Mouse (Mus musculus) embryonic fibroblast, embryonic 13.5 days (primary cell): ENCODE data around the gene Mrpl48. TPM values are rescaled to one million over a fixed set of nuclear protein-coding genes. Genes with fewer than 3 reads are reported as not detected.

Experiments used
- H3K27ac ChIP-seq: 2 replicates; pipeline ENCODE4 v1.5.1; 2012; ENCODE audit warnings: low read length, control low read depth, inconsistent platforms; ENCODE audit not compliant: insufficient read depth
- H3K4me1 ChIP-seq: 2 replicates; pipeline ENCODE4 v1.6.1; 2011; ENCODE audit warnings: low read length; ENCODE audit not compliant: control insufficient read depth, insufficient read depth
- H3K4me3 ChIP-seq: 2 replicates; pipeline ENCODE4 v1.5.1; 2011; ENCODE audit warnings: mild to moderate bottlenecking, control low read depth, low read length; ENCODE audit not compliant: insufficient read depth
- CTCF ChIP-seq: IDR thresholded peaks from 2 replicates; pipeline ENCODE4 v1.5.1; 2011; ENCODE audit warnings: mild to moderate bottlenecking, control low read depth, low read length, moderate library complexity, borderline replicate concordance; ENCODE audit not compliant: insufficient read depth
- POLR2A ChIP-seq: IDR thresholded peaks from 2 replicates; pipeline ENCODE4 v1.6.1; 2011; ENCODE audit warnings: low read depth, mild to moderate bottlenecking, control low read depth, low read length, moderate library complexity
- polyA plus RNA-seq: library from polyadenylated mRNA; stranded (reverse); fragments of >200 nt; gene quantifications from 2 replicates; pipeline ENCODE4 v1.2.4, GENCODE M21; 2011; ENCODE audit warnings: low read depth; ENCODE audit not compliant: missing spikeins, insufficient read length

Mrpl48 gene
- polyA plus RNA-seq = 34.1 and 40.9 TPM in 2 replicates

- Histone ChIP-seq H3K27ac (peak within 1 kb of the TSS; percentile 94), H3K4me3 (peak within 1 kb of the TSS; percentile 95), H3K4me1 (peaks cover 4% of the 10 kb centered on the region; the same call in 1 of the 2 replicates)
- no peak for TF ChIP-seq CTCF
- peak; percentile 18; the same call in 1 of the 2 replicates for TF ChIP-seq POLR2A
Observed at GRCm38 (mm10) chr7:100608130-100608741, at the start of gene Mrpl48. Mrpl48 (minus strand) TSS chr7:100608301.

- Histone ChIP-seq H3K4me1 (no peaks in the 10 kb centered on the region), H3K4me3 (no peak overlapping the region), H3K27ac (no peak overlapping the region)
- TF ChIP-seq POLR2A (no peak), CTCF (no peak)
Observed at GRCm38 (mm10) chr7:100656739-100657138, 48.6 kb upstream of the Mrpl48 start.

GRCm38 (mm10) chr7:100654441-100654840 is 46.3 kb upstream of the Mrpl48 start:
- TF ChIP-seq POLR2A (no peak), CTCF (no peak)
- H3K27ac ChIP-seq = no peak overlapping the region
- no peaks in the 10 kb centered on the region for H3K4me1 ChIP-seq
- H3K4me3 ChIP-seq = no peak overlapping the region

DNA sequence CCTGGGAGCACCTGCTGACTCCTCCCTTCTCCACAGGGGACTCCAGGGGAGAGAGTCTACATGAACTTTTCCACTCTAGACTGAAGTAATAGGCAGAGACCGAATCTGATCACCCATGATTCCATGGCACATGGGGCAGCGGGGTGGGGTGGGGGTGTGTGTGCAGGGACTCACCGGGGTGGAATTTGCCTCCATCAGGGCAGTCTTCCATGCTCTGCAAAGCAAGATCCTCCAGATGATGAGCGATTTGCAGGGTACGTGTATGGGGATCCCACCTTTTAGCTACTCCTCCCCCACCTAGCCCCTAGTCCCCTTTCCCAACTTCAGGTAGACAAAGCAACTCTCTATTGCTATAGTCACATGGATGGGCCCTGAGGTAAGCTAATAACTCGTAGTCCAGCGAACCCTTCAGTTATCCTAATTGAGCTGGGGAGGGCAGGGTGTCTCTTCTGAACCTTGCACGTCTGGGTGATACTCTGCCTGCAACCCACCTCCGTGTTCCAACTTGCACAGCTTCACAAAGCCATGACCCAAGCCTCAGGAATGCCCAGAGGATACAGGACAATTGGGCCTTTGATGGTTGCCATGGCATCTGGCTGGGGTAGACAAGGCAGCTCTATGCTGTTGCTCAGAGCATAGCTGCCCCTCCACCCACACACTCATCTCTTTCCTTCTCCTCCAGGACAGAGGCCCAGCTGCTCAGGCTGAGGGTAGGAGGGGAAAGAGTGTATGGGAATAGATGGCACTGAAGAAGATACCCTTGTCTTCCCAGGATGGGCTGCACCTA is 45.6 kb upstream of the Mrpl48 start:
- no peak overlapping the region for H3K27ac ChIP-seq
- TF ChIP-seq POLR2A = no peak
- no peak for TF ChIP-seq CTCF

GRCm38 (mm10) chr7:100651011-100651410 is 42.9 kb upstream of the Mrpl48 start:
- no peak overlapping the region for H3K27ac ChIP-seq
- H3K4me1 ChIP-seq = no peaks in the 10 kb centered on the region
- TF ChIP-seq CTCF (no peak), POLR2A (no peak)
- H3K4me3 ChIP-seq = no peak overlapping the region

More for the DNA sequence above, 45.6 kb upstream of the Mrpl48 start:
- Histone ChIP-seq H3K4me1 (no peaks in the 10 kb centered on the region), H3K4me3 (no peak overlapping the region)

DNA sequence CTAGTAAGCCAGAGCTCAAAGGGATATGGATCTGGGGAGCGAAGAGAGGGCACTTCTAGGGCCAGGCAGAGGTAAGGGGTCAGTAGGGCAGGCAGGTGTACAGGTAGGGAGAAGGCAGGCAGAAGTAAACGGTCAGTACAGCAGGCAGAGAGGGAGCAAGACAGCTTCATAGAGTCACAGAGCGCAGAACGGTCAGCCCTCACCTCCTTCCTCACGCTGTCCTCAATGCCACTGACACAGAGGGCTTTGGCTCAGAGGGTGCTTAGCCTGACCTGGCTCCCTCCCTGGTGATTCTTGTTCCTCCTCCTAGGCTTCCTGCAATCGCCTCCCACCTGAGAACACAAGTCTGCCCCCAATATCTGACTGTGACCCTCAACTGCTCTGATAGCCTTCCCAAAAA is 42.3 kb upstream of the Mrpl48 start:
- Histone ChIP-seq H3K27ac (no peak overlapping the region), H3K4me3 (no peak overlapping the region), H3K4me1 (no peaks in the 10 kb centered on the region)
- TF ChIP-seq CTCF = no peak
- TF ChIP-seq POLR2A = no peak

GRCm38 (mm10) chr7:100649826-100650225 is 41.7 kb upstream of the Mrpl48 start:
- no peak overlapping the region for H3K4me3 ChIP-seq
- no peak overlapping the region for H3K27ac ChIP-seq
- TF ChIP-seq POLR2A (no peak), CTCF (no peak)
- H3K4me1 ChIP-seq = no peaks in the 10 kb centered on the region

DNA sequence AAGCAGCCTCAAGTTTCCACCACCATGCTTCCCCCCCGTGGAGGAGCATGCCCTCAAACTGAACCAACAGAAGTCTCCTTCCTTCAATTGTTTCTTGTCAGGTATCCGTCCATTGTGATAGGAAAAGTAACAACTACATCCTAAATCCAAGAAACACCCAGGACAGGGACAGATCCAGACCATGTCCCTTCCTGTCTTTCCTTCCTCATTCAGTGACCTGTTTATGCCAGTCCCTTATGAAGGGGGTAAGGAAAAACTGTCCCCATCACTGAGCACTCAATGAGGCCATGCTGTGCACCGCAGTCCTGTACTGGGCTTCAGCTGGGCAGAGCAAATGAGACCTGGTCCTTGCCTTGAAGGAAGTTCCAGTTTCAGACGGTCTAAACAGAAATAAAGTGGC is 41.0 kb upstream of the Mrpl48 start:
- no peak for TF ChIP-seq CTCF
- TF ChIP-seq POLR2A = no peak
- no peak overlapping the region for H3K27ac ChIP-seq
- H3K4me1 ChIP-seq = no peaks in the 10 kb centered on the region
- H3K4me3 ChIP-seq = no peak overlapping the region

DNA sequence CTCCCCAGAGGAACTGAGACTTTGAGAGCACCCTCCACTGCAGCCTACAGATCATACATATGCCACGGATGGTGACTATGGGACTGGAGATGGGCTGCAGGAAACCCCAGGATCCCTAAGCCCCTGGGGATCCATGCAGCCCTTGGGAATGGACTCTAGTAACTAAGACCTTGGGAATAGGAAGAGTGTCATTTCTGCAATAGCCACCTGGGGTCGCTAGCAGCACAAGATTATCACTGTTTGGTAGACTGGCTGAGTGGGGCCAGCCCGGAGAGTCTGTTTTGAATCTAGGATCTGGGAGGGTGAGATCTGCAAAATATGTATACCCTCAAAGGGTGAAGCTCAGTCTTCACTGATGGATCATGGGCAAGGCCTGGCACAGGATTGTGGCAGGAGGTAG is 37.0 kb upstream of the Mrpl48 start:
- Histone ChIP-seq H3K27ac (no peak overlapping the region), H3K4me1 (no peaks in the 10 kb centered on the region), H3K4me3 (no peak overlapping the region)
- no peak for TF ChIP-seq CTCF
- no peak for TF ChIP-seq POLR2A

GRCm38 (mm10) chr7:100642413-100642812 is 34.3 kb upstream of the Mrpl48 start:
- Histone ChIP-seq H3K4me3 (no peak overlapping the region), H3K4me1 (no peaks in the 10 kb centered on the region), H3K27ac (no peak overlapping the region)
- TF ChIP-seq POLR2A = no peak
- TF ChIP-seq CTCF = no peak

GRCm38 (mm10) chr7:100637657-100638056 is 29.6 kb upstream of the Mrpl48 start:
- H3K4me3 ChIP-seq = no peak overlapping the region
- no peaks in the 10 kb centered on the region for H3K4me1 ChIP-seq
- TF ChIP-seq CTCF (no peak), POLR2A (no peak)
- no peak overlapping the region for H3K27ac ChIP-seq
